Mouse (Mus musculus): Measurements from ENCODE around the gene Rad51b.

Gene Rad51b

GRCm38 (mm10) chr12:79707565-79708422, 410.7 kb downstream of the Rad51b start:
- DNase-seq = peak in 1 of 2 experiments; percentile 45

DNA sequence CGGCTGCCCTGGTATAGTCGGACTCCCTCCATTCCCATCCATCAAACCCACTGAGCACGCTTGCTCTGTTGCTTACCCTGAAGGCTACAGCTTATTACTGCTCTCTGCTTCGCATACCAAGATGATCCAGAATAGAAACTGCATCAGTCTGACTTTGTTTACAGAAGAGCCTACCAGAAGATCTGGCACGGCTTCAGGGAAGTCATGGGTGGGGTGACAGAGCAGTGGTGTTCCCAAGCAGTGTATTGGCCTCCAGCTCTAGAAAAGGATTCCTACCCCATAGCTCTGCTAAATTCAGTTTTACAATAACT, 411.3 kb downstream of the Rad51b start:
- peak; percentile 16 to 37 for DNase-seq

- no peak for DNase-seq
Measured at GRCm38 (mm10) chr12:79713286-79713685, 416.2 kb downstream of the Rad51b start.

GRCm38 (mm10) chr12:79714484-79714883, 417.4 kb downstream of the Rad51b start:
- DNase-seq = no peak

DNA sequence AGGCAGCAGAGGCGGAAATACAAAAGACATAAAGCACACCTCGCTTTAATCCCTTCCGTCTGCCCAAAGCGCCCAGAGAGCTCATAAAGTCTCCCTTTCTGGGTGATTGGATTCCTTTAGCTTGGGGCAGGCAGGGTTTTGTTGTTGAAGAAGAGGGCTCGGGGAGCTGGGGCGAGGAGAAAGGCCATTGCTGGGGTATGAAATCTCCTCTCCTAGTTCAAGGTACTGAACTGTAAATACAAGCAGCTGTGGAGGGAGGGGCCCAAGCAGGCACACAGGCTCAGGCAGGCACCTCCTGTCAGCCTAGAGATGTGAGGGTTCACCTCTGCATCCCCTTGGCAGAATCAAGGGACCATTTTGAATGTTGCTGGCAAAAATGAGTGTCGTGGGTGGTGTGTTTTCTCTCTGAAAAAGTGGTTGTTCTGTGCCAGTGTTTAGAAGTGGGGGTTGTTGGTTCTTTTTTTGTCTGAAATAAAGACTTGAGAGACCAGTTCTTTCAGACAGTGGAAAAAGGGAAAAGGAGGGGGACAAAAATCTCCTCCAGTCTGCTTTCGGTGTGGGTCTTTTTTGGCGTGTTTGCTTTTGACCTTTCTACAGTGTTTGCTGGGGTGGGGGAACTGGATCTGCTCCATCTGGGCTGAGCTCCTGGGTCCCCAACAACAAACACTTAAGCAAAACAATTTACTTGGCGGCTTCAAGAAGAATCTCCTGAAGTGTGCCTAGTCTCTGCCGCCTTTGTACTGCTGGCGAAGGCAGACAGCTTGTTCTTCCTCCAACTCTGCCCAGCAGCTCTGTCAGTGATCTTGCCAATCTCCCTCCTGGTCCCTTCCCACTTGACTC, 418.6 kb downstream of the Rad51b start:
- DNase-seq = peak; percentile 46 to 50

DNA sequence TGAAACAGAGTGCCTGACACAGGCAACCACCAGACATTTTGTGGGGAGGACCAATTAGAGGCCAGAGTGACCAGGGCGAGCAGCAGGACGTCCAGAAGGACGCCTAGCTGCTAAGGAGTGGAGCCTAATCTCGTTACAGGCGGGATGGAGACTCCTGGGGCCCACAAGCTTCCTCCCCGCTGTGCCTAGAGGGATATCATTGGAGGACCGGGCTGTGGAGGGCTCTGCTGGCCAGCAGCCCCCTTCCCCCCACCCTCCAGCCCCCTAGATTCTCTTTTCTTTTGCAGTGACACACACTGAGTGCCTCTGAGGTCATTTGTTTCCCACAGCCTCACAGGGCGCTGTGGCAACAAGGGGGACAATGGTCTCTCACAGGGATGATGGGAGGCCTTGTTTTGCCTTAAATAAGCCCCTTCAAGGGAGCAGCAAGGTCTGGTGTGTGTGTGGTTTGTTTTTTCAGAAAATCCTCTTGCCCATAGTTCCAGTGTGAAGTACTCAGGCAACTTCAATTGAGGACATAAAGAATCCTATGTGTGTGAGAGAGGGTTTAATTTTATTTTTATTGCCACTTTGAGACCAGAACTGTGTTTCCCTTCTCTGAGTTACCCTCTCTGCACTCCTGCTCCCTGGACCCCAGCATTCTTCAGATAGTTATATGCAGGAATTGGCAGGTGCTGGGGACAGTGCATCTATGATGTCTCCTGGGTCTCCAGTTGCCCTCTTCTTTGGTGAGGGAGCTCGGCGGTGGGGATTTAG, 422.2 kb downstream of the Rad51b start:
- DNase-seq = no peak

GRCm38 (mm10) chr12:79719847-79720201, 422.7 kb downstream of the Rad51b start:
- no peak for DNase-seq

GRCm38 (mm10) chr12:79724875-79725274, 427.8 kb downstream of the Rad51b start:
- DNase-seq = no peak

- DNase-seq = no peak
Measured at GRCm38 (mm10) chr12:79725711-79726110, 428.6 kb downstream of the Rad51b start.

- no peak for DNase-seq
Measured at GRCm38 (mm10) chr12:79726116-79726515, 429.0 kb downstream of the Rad51b start.

DNA sequence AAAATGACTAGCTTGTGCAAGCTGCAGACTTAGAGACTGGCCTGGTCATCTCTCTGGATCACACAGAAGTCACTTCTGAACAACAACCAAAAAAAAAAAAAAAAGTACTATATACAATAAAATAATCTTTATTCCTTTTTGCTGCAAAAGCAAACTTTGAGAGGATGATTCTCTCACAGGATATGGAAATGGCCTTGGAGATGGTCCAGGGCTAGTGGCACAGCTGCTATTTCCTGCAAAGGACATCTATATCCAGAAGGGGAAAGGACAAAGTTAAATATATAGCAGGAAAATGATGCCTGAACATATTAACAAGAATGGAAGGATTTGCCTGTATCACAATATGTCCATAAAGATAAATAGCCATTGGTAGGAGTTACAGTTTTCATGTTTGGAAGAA, 429.9 kb downstream of the Rad51b start:
- no peak for DNase-seq

GRCm38 (mm10) chr12:79729926-79730506, 432.9 kb downstream of the Rad51b start:
- DNase-seq = no peak

- no peak for DNase-seq
Measured at GRCm38 (mm10) chr12:79731905-79732304, 434.8 kb downstream of the Rad51b start.

DNA sequence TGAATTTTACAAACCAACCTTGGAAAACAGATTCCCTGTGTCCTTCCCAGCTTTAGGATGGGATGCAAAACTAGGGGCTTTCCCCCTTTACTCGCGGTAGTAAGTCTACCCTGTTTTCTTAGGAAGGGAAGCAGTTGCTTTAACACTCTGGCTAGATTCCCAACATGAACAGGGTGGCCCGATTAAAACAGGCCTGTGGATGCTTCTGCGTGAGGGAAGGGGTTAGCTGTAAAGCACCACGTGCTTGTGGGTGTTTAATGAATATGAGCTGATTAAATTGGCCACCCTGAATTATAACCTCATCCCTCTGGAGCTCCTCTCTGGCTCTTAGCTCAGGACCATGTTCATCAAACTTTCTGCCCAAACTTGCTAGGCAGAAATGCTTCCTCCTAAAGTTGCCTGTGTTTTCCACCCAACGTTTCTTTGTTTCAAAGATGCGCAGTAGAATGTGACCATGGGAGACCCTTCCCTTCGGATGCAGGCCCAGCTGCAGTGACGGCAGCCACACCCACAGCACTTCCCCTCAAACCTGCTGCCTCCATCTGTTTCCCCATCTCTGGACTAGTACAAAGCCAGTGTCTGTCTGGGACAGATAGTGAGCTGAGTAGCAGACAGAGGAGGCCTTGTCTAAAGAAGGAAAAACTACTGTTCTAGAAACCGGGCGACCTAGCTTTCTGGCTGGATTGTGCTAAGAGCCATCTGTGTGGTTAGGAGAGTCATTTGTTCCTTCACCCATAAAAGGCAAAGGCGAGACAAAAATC, 435.5 kb downstream of the Rad51b start:
- DNase-seq = no peak

DNA sequence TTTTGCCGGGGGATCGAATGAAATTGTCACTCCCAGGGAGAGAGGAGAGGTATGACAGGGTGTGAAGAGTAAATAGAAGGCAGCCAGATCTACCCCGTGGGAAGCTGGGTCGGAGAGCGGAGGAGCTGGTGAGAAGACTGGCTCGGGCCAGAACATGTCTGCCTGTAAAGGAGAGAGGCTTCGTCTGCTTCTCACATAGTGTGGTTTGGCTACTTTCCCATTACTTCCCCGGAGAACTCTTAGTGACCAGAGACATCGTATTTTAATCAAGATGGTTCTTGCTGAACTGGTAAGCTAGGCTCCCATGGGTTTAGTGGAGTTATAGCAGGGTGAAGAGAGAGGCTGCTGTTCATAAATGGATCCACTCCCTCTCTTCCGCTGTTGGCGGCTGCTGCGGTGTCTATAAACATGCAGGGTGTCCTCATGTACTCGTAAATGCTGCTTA, 438.3 kb downstream of the Rad51b start:
- peak; percentile 57 to 70 for DNase-seq

- peak in 1 of 2 experiments; percentile 41 for DNase-seq
Measured at GRCm38 (mm10) chr12:79735882-79736281, 438.8 kb downstream of the Rad51b start.

- no peak for DNase-seq
Measured at GRCm38 (mm10) chr12:79738700-79739099, 441.6 kb downstream of the Rad51b start.

- DNase-seq = no peak
Measured at GRCm38 (mm10) chr12:79739918-79740639, 443.0 kb downstream of the Rad51b start.

DNA sequence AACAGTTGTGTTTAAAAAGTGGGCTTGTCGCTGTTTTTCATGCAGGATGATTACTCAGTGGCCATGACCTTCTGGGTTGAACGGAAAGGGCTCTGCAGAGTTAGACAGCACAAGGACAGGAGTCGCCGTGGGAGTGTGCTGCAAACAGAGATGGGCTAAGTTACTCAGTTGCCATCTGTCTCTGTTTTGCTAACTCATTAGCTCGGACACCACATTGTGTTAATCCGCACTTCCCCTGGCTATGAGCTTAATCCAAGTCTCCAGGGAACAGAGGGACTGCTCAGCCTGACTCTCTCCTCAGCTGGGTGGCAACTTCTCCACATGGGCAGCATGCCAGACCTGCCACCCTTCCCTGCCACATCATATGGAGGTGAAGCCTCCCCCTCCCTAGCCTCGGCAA, 445.1 kb downstream of the Rad51b start:
- peak in 1 of 2 experiments; percentile 52 for DNase-seq

DNA sequence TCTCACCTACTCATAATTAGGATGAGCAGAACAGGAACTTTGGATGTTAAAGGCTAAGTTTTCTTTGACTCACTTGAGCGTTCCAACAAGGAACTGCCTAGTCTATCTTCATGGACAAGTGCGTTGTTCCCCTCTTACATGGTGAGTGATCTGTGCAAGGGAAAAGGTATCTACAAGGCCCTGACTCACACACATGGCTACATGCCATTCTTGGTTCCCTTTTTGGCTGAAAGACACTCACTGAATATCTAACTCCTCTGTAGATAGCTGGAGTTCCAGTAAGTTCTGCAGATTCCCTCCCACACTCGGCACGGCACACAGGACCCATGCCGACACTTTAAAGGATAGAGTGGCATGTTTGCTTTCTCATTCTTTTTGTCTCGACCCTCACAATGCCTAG, 447.0 kb downstream of the Rad51b start:
- no peak for DNase-seq

GRCm38 (mm10) chr12:79745225-79745624, 448.1 kb downstream of the Rad51b start:
- DNase-seq = no peak
